In genomic region chr6:12649633-12650032, GRCm38 (mm10) we compare ENCODE assay signal across 22 mouse cellular contexts.
DNase-seq lines count a peak whose midpoint lies in the region; ATAC-seq and TF ChIP-seq lines count a peak whose summit lies in the region.
"Had no signal": no experiment of that assay in that cellular context is flagged by ENCODE, and none has a peak within 500 bp of the region (broad histone marks: within the 10 kb centered on the region; RNA-seq: fewer than 3 reads in every experiment).

No protein-coding gene starts in this region.

- no peak overlapping the region for H3K4me3 ChIP-seq in forebrain, embryonic 14.5 days (ENCODE audit: low read depth, low read length)
- no peak overlapping the region for H3K4me3 ChIP-seq in forebrain, embryonic 11.5 days (ENCODE audit: low read depth, low read length)
- H3K4me3 ChIP-seq in neural tube, embryonic 12.5 days, result no peak overlapping the region
- no peak overlapping the region for H3K4me3 ChIP-seq in neural tube, embryonic 15.5 days (replicated peaks)
- no peak overlapping the region for H3K4me3 ChIP-seq in forebrain, embryonic 16.5 days (replicated peaks; ENCODE audit: low read length)
- H3K4me3 ChIP-seq: embryonic facial prominence, embryonic 12.5 days; embryonic facial prominence, embryonic 15.5 days had no signal

- WGBS in forebrain, embryonic 14.5 days, result 4% methylated on average over 1 of the region's 1 CpGs
- 16% methylated on average over 1 of the region's 1 CpGs for WGBS in forebrain, embryonic 11.5 days
- 0% methylated on average over 1 of the region's 1 CpGs for WGBS in neural tube, embryonic 12.5 days
- WGBS in neural tube, embryonic 15.5 days, result 0% methylated on average over 1 of the region's 1 CpGs
- WGBS in forebrain, embryonic 16.5 days, result 11% methylated on average over 1 of the region's 1 CpGs

- no peaks in the 10 kb centered on the region for H3K36me3 ChIP-seq in forebrain, embryonic 14.5 days (ENCODE audit: control insufficient read depth, insufficient read depth, low read length)
- no peaks in the 10 kb centered on the region for H3K36me3 ChIP-seq in forebrain, embryonic 11.5 days (ENCODE audit: control insufficient read depth, insufficient read depth, low read length)
- H3K36me3 ChIP-seq in neural tube, embryonic 12.5 days, result no peaks in the 10 kb centered on the region
- H3K36me3 ChIP-seq in neural tube, embryonic 15.5 days, result no peaks in the 10 kb centered on the region
- H3K36me3 ChIP-seq in forebrain, embryonic 16.5 days (ENCODE audit: control insufficient read depth, insufficient read depth), result no peaks in the 10 kb centered on the region
- H3K36me3 ChIP-seq: embryonic facial prominence, embryonic 12.5 days; embryonic facial prominence, embryonic 15.5 days had no signal

- no peaks in the 10 kb centered on the region for H3K27me3 ChIP-seq in forebrain, embryonic 14.5 days (replicated peaks; ENCODE audit: control insufficient read depth, insufficient read depth, low read length)
- no peaks in the 10 kb centered on the region for H3K27me3 ChIP-seq in forebrain, embryonic 11.5 days (ENCODE audit: control insufficient read depth, insufficient read depth, low read length)
- no peaks in the 10 kb centered on the region for H3K27me3 ChIP-seq in neural tube, embryonic 12.5 days (replicated peaks)
- H3K27me3 ChIP-seq in neural tube, embryonic 15.5 days (replicated peaks), result no peaks in the 10 kb centered on the region
- no peaks in the 10 kb centered on the region for H3K27me3 ChIP-seq in forebrain, embryonic 16.5 days (replicated peaks; ENCODE audit: control insufficient read depth, insufficient read depth, low read length)
- H3K27me3 ChIP-seq: embryonic facial prominence, embryonic 12.5 days; embryonic facial prominence, embryonic 15.5 days had no signal

- H3K27ac ChIP-seq in forebrain, embryonic 14.5 days (ENCODE audit: low read depth, low read length), result no peak overlapping the region
- no peak overlapping the region for H3K27ac ChIP-seq in forebrain, embryonic 11.5 days (ENCODE audit: low read depth, low read length)
- no peak overlapping the region for H3K27ac ChIP-seq in neural tube, embryonic 12.5 days
- H3K27ac ChIP-seq in neural tube, embryonic 15.5 days (replicated peaks), result no peak overlapping the region
- H3K27ac ChIP-seq in forebrain, embryonic 16.5 days (ENCODE audit: low read length), result no peak overlapping the region
- H3K27ac ChIP-seq: embryonic facial prominence, embryonic 12.5 days; embryonic facial prominence, embryonic 15.5 days; hindbrain, embryonic 14.5 days; hindbrain, postnatal 0 days had no signal

- no peak for ATAC-seq in forebrain, embryonic 14.5 days
- no peak for ATAC-seq in forebrain, embryonic 11.5 days (replicated peaks; ENCODE audit: low FRiP score)
- 0 out of 2 replicates have a peak, but pooled peaks have one; percentile 58 for ATAC-seq in neural tube, embryonic 12.5 days (ENCODE audit: low FRiP score, low read depth)
- ATAC-seq in neural tube, embryonic 15.5 days (ENCODE audit: low FRiP score), result no peak
- ATAC-seq in forebrain, embryonic 16.5 days, result peak; percentile 45; the same call in 1 of the 2 replicates
- ATAC-seq: CD4-positive, CD25-positive, alpha-beta regulatory T cell, adult 4 months; hindbrain, postnatal 0 days; inflammation-experienced regulatory T-cells, adult 6 months had no signal

- peak; percentile 11 for DNase-seq in forebrain, embryonic 14.5 days (ENCODE audit: low spot score)
- DNase-seq in forebrain, embryonic 11.5 days (ENCODE audit: low spot score), result no peak
- DNase-seq in brain, embryonic 14.5 days (ENCODE audit: low read depth), result peak; percentile 52
- DNase-seq in heart, adult 18-20 months, result no peak
- DNase-seq: adrenal gland, adult 2 months; adrenal gland, postnatal 14 days; cerebellum, adult 11-12 months; cerebellum, adult 9-10 months; cerebellum, postnatal 25 days; gastrocnemius, postnatal 10 days; gastrocnemius, postnatal 36 days; kidney, adult 18-20 months had no signal

- H3K9me3 ChIP-seq in forebrain, embryonic 14.5 days (replicated peaks; ENCODE audit: control insufficient read depth, low read length), result no peaks in the 10 kb centered on the region
- no peaks in the 10 kb centered on the region for H3K9me3 ChIP-seq in forebrain, embryonic 11.5 days (ENCODE audit: control insufficient read depth, low read length)
- H3K9me3 ChIP-seq in neural tube, embryonic 12.5 days, result no peaks in the 10 kb centered on the region
- no peaks in the 10 kb centered on the region for H3K9me3 ChIP-seq in neural tube, embryonic 15.5 days (replicated peaks)
- no peaks in the 10 kb centered on the region for H3K9me3 ChIP-seq in forebrain, embryonic 16.5 days (ENCODE audit: control insufficient read depth, low read length)
- H3K9me3 ChIP-seq: embryonic facial prominence, embryonic 12.5 days; embryonic facial prominence, embryonic 15.5 days had no signal

- H3K4me1 ChIP-seq in forebrain, embryonic 14.5 days (ENCODE audit: control insufficient read depth, insufficient read depth, low read length), result no peaks in the 10 kb centered on the region
- no peaks in the 10 kb centered on the region for H3K4me1 ChIP-seq in forebrain, embryonic 11.5 days (replicated peaks; ENCODE audit: control insufficient read depth, insufficient read depth, low read length)
- H3K4me1 ChIP-seq in neural tube, embryonic 12.5 days, result peaks cover 4% of the 10 kb centered on the region; the same call in 1 of the 2 replicates
- no peaks in the 10 kb centered on the region for H3K4me1 ChIP-seq in neural tube, embryonic 15.5 days
- no peaks in the 10 kb centered on the region for H3K4me1 ChIP-seq in forebrain, embryonic 16.5 days (replicated peaks; ENCODE audit: control insufficient read depth, insufficient read depth, low read length)
- H3K4me1 ChIP-seq: embryonic facial prominence, embryonic 12.5 days; embryonic facial prominence, embryonic 15.5 days had no signal

- TF ChIP-seq CTCF in brain, embryonic 14.5 days (IDR thresholded peaks at IDR 0.05; ENCODE audit: borderline replicate concordance, extremely low read depth, insufficient read depth, insufficient read length), result no peak

- no peak overlapping the region for H3K9ac ChIP-seq in forebrain, embryonic 14.5 days (ENCODE audit: low read length)
- H3K9ac ChIP-seq in forebrain, embryonic 11.5 days (ENCODE audit: low read length), result no peak overlapping the region
- no peak overlapping the region for H3K9ac ChIP-seq in neural tube, embryonic 12.5 days
- H3K9ac ChIP-seq in neural tube, embryonic 15.5 days (replicated peaks), result no peak overlapping the region
- no peak overlapping the region for H3K9ac ChIP-seq in forebrain, embryonic 16.5 days (replicated peaks; ENCODE audit: low read depth, low read length)
- H3K9ac ChIP-seq: embryonic facial prominence, embryonic 12.5 days; embryonic facial prominence, embryonic 15.5 days; hindbrain, embryonic 14.5 days had no signal

- H3K4me2 ChIP-seq in forebrain, embryonic 14.5 days (ENCODE audit: low read length), result no peak overlapping the region
- H3K4me2 ChIP-seq in forebrain, embryonic 11.5 days (ENCODE audit: low read depth, low read length, severe bottlenecking), result no peak overlapping the region
- H3K4me2 ChIP-seq in neural tube, embryonic 12.5 days (replicated peaks), result no peak overlapping the region
- H3K4me2 ChIP-seq in neural tube, embryonic 15.5 days, result no peak overlapping the region
- no peak overlapping the region for H3K4me2 ChIP-seq in forebrain, embryonic 16.5 days (ENCODE audit: low read length)
- H3K4me2 ChIP-seq: embryonic facial prominence, embryonic 12.5 days; embryonic facial prominence, embryonic 15.5 days; heart, embryonic 11.5 days; hindbrain, embryonic 14.5 days had no signal

- no peak for TF ChIP-seq POLR2A in brain, embryonic 14.5 days (IDR thresholded peaks at IDR 0.05; ENCODE audit: borderline replicate concordance, extremely low read depth, insufficient read depth, insufficient read length, poor library complexity, severe bottlenecking)

Comparison
In these comparisons a context has a peak if more than half of its experiments do, and no peak if none do; other contexts are left out.
1. ATAC-seq: peak in neural tube, embryonic 12.5 days (single experiment) and forebrain, embryonic 16.5 days (single experiment); none in forebrain, embryonic 14.5 days (single experiment), forebrain, embryonic 11.5 days (single experiment) and neural tube, embryonic 15.5 days (single experiment).
2. DNase-seq: peak in forebrain, embryonic 14.5 days (single experiment) and brain, embryonic 14.5 days (single experiment); none in forebrain, embryonic 11.5 days (single experiment) and heart, adult 18-20 months (0 of 2).